Mouse (Mus musculus): Measurements from ENCODE around the gene Notch2. TPM values are rescaled to one million over a fixed set of nuclear protein-coding genes. Genes with fewer than 3 reads are reported as not detected.
A peak's percentile ranks its signal among the peaks of the same experiment; 100 is the strongest.

The Notch2 gene
- polyA plus RNA-seq, 1 experiment from 2014 or later, result 6.2 TPM

DNA sequence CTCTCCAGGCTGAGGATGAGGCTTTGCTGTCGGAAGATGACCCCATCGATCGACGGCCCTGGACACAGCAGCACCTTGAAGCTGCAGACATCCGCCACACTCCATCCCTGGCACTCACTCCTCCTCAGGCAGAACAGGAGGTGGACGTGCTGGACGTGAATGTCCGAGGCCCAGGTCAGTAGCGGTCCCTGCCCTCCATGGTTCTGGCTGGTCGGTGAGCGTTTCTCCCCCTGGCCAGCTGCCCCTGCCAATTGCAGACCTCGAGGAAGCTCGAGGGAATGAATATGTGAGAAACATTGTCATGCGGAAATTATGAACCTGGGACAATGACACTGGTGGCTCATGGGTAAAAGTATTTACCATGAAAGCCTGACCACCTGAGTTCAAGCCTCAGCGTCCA lies 128.1 kb downstream of the Notch2 start:
- H3K36me3 ChIP-seq (replicated peaks; ENCODE audit: insufficient read depth, low read length), result peaks cover 88% of the 10 kb centered on the region
- no peak for TF ChIP-seq EP300 (IDR thresholded peaks at IDR 0.05; ENCODE audit: low read depth)
- TF ChIP-seq CTCF (IDR thresholded peaks at IDR 0.05; ENCODE audit: low read depth), result no peak
- no peak overlapping the region for H3K4me2 ChIP-seq (ENCODE audit: low read depth, low read length)
- no peaks in the 10 kb centered on the region for H3K9me3 ChIP-seq (ENCODE audit: low read length)
- no peak overlapping the region for H3K4me3 ChIP-seq (ENCODE audit: low read depth, low read length)
- H3K27ac ChIP-seq (ENCODE audit: low read depth), result no peak overlapping the region
- DNase-seq (no peak), ATAC-seq (no peak)
- H3K4me1 ChIP-seq (ENCODE audit: insufficient read depth), result no peaks in the 10 kb centered on the region
- 92% methylated on average over 15 of the region's 15 CpGs for WGBS (ENCODE audit: insufficient replicate concordance)
- no peaks in the 10 kb centered on the region for H3K27me3 ChIP-seq (ENCODE audit: insufficient read depth, low read length)
- no peak overlapping the region for H3K9ac ChIP-seq (replicated peaks)

- Histone ChIP-seq H3K4me2 (ENCODE audit: low read depth, low read length) (no peak overlapping the region), H3K27me3 (ENCODE audit: insufficient read depth, low read length) (no peaks in the 10 kb centered on the region), H3K27ac (ENCODE audit: low read depth) (no peak overlapping the region), H3K36me3 (replicated peaks; ENCODE audit: insufficient read depth, low read length) (peaks cover 93% of the 10 kb centered on the region), H3K4me1 (ENCODE audit: insufficient read depth) (no peaks in the 10 kb centered on the region), H3K9me3 (ENCODE audit: low read length) (no peaks in the 10 kb centered on the region), H3K9ac (replicated peaks) (no peak overlapping the region), H3K4me3 (ENCODE audit: low read depth, low read length) (no peak overlapping the region)
- no peak for TF ChIP-seq EP300 (IDR thresholded peaks at IDR 0.05; ENCODE audit: low read depth)
- no peak for TF ChIP-seq CTCF (IDR thresholded peaks at IDR 0.05; ENCODE audit: low read depth)
- DNase-seq, result no peak
- 92% methylated on average over 13 of the region's 13 CpGs for WGBS (ENCODE audit: insufficient replicate concordance)
- ATAC-seq, result no peak
Observed at GRCm38 (mm10) chr3:98142862-98143261, 129.5 kb downstream of the Notch2 start.

GRCm38 (mm10) chr3:98145204-98145603 lies 131.9 kb downstream of the Notch2 start:
- no peak overlapping the region for H3K4me3 ChIP-seq (ENCODE audit: low read depth, low read length)
- ATAC-seq, result no peak
- H3K36me3 ChIP-seq (replicated peaks; ENCODE audit: insufficient read depth, low read length), result peaks cover 77% of the 10 kb centered on the region
- TF ChIP-seq EP300 (IDR thresholded peaks at IDR 0.05; ENCODE audit: low read depth), result no peak
- no peak for TF ChIP-seq CTCF (IDR thresholded peaks at IDR 0.05; ENCODE audit: low read depth)
- no peaks in the 10 kb centered on the region for H3K9me3 ChIP-seq (ENCODE audit: low read length)
- H3K4me2 ChIP-seq (ENCODE audit: low read depth, low read length), result no peak overlapping the region
- WGBS (ENCODE audit: insufficient replicate concordance), result 82% methylated on average over 10 of the region's 10 CpGs
- no peaks in the 10 kb centered on the region for H3K27me3 ChIP-seq (ENCODE audit: insufficient read depth, low read length)
- no peak overlapping the region for H3K9ac ChIP-seq (replicated peaks)
- DNase-seq, result no peak
- H3K27ac ChIP-seq (ENCODE audit: low read depth), result no peak overlapping the region
- H3K4me1 ChIP-seq (ENCODE audit: insufficient read depth), result no peaks in the 10 kb centered on the region

DNA sequence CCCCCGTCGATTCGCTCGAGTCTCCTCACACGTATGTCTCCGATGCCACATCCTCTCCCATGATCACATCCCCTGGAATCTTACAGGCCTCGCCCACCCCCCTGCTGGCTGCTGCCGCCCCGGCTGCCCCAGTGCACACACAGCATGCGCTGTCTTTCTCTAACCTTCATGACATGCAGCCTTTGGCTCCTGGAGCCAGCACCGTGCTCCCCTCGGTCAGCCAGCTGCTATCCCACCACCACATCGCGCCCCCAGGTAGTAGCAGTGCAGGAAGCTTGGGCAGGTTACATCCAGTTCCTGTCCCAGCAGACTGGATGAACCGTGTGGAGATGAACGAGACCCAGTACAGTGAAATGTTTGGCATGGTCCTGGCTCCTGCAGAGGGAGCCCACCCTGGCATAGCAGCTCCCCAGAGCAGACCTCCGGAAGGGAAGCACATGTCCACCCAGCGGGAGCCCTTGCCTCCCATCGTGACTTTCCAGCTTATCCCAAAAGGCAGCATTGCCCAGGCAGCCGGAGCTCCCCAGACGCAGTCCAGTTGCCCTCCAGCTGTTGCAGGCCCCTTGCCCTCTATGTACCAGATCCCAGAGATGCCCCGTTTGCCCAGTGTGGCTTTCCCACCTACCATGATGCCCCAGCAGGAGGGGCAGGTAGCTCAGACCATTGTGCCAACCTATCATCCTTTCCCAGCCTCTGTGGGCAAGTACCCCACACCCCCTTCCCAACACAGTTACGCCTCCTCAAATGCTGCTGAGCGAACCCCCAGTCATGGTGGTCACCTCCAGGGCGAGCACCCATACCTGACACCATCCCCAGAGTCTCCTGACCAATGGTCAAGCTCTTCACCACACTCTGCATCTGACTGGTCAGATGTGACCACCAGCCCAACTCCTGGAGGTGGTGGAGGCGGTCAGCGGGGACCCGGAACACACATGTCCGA lies 133.4 kb downstream of the Notch2 start:
- Histone ChIP-seq H3K27ac (ENCODE audit: low read depth) (no peak overlapping the region), H3K9ac (replicated peaks) (no peak overlapping the region), H3K4me3 (ENCODE audit: low read depth, low read length) (no peak overlapping the region), H3K9me3 (ENCODE audit: low read length) (no peaks in the 10 kb centered on the region), H3K36me3 (replicated peaks; ENCODE audit: insufficient read depth, low read length) (peaks cover 65% of the 10 kb centered on the region), H3K27me3 (ENCODE audit: insufficient read depth, low read length) (no peaks in the 10 kb centered on the region), H3K4me2 (ENCODE audit: low read depth, low read length) (no peak overlapping the region), H3K4me1 (ENCODE audit: insufficient read depth) (no peaks in the 10 kb centered on the region)
- ATAC-seq (no peak), DNase-seq (peak; percentile 10)
- 89% methylated on average over 29 of the region's 29 CpGs for WGBS (ENCODE audit: insufficient replicate concordance)
- no peak for TF ChIP-seq EP300 (IDR thresholded peaks at IDR 0.05; ENCODE audit: low read depth)

GRCm38 (mm10) chr3:98147706-98148105 lies 134.4 kb downstream of the Notch2 start:
- no peaks in the 10 kb centered on the region for H3K27me3 ChIP-seq (ENCODE audit: insufficient read depth, low read length)
- H3K4me3 ChIP-seq (ENCODE audit: low read depth, low read length), result no peak overlapping the region
- no peak overlapping the region for H3K4me2 ChIP-seq (ENCODE audit: low read depth, low read length)
- ATAC-seq (no peak), DNase-seq (peak; percentile 10)
- peaks cover 55% of the 10 kb centered on the region for H3K36me3 ChIP-seq (replicated peaks; ENCODE audit: insufficient read depth, low read length)
- TF ChIP-seq CTCF (IDR thresholded peaks at IDR 0.05; ENCODE audit: low read depth) (no peak), EP300 (IDR thresholded peaks at IDR 0.05; ENCODE audit: low read depth) (no peak)
- no peaks in the 10 kb centered on the region for H3K9me3 ChIP-seq (ENCODE audit: low read length)
- WGBS (ENCODE audit: insufficient replicate concordance), result 87% methylated on average over 14 of the region's 14 CpGs
- H3K9ac ChIP-seq (replicated peaks), result no peak overlapping the region
- H3K4me1 ChIP-seq (ENCODE audit: insufficient read depth), result no peaks in the 10 kb centered on the region
- H3K27ac ChIP-seq (ENCODE audit: low read depth), result no peak overlapping the region

- Histone ChIP-seq H3K4me3 (ENCODE audit: low read depth, low read length) (no peak overlapping the region), H3K9me3 (ENCODE audit: low read length) (no peaks in the 10 kb centered on the region), H3K36me3 (replicated peaks; ENCODE audit: insufficient read depth, low read length) (peaks cover 35% of the 10 kb centered on the region), H3K9ac (replicated peaks) (no peak overlapping the region), H3K27ac (ENCODE audit: low read depth) (no peak overlapping the region), H3K4me1 (ENCODE audit: insufficient read depth) (no peaks in the 10 kb centered on the region), H3K4me2 (ENCODE audit: low read depth, low read length) (no peak overlapping the region), H3K27me3 (ENCODE audit: insufficient read depth, low read length) (no peaks in the 10 kb centered on the region)
- 89% methylated on average over 11 of the region's 11 CpGs for WGBS (ENCODE audit: insufficient replicate concordance)
- ATAC-seq (no peak), DNase-seq (no peak)
- TF ChIP-seq CTCF (IDR thresholded peaks at IDR 0.05; ENCODE audit: low read depth), result no peak
- TF ChIP-seq EP300 (IDR thresholded peaks at IDR 0.05; ENCODE audit: low read depth), result no peak
Observed at GRCm38 (mm10) chr3:98149881-98150280, 136.6 kb downstream of the Notch2 start.
